Mouse (Mus musculus) erythroblast, adult 5-6 weeks (primary cell): ENCODE results near the gene Umad1. TPM values are rescaled to one million over a fixed set of nuclear protein-coding genes. Genes with fewer than 3 reads are reported as not detected.
A peak's percentile ranks its signal among the peaks of the same experiment; 100 is the strongest.

Experiments used
- ATAC-seq: replicated peaks from 2 replicates; pipeline ENCODE4 v1.8.0; 2016; ENCODE audit warnings: moderate number of reproducible peaks, mild to moderate bottlenecking, moderate TSS enrichment, inconsistent platforms; ENCODE audit not compliant: poor library complexity, low FRiP score, severe bottlenecking
- total RNA-seq, 2 experiments: library from RNA; stranded (forward) in 1 of 2; stranded (reverse) in 1 of 2; fragments of 150-400 nt in 1 of 2; fragments of 200-764, 138-1000 nt in 1 of 2; gene quantifications; 2 replicates each; pipeline versions ENCODE4 v1.2.3 to v1.2.4; 2015 to 2017; ENCODE audit warnings: low replicate concordance in 2 of 2

Umad1 gene
- 6.5 and 9.0 TPM in 2 replicates for total RNA-seq (2015; ENCODE audit: low replicate concordance)
- total RNA-seq (2017; ENCODE audit: low replicate concordance): 1.8 and 4.9 TPM in 2 replicates

DNA sequence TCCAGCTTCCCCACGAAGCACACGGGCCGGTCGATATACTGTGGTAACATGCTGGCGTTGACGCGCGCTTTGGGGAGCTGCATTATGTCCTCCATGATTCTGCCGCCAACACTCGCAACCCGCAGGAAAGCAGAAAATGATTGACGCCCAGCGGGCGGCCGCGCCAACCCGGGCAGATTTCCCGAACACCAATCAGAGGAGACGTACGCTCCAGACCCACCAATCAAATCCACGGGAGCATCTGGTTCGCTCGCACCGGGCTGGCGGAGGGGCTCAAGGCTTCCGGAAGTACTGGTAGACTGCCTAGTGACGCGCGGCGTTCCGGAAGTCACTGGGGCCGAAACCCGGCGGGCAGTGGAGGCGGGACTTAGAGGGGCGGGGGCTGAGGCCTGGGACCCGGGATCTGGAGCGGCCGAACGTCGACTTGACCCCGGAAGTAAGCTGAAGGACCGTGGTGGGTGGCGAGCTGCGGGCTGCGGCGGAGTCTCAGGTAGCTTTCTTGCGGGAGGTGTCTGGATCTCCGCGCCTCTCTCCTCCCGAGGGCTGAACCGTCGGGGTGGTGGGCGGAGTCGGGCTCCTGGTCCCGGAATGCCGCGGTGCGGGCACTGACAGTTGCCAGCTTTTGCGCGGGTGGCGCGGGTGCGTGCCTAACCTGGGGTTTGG, at the start of gene Umad1, which contains the start of the genes Rpa3 and Gm45062:
Gene Umad1, plus strand, starts transcription at position 285 of the 663 bp plus-strand sequence.
Gene Rpa3, minus strand, starts transcription at position 170 of the 663 bp plus-strand sequence.
Gene Gm45062, plus strand, starts transcription at position 447 of the 663 bp plus-strand sequence.
- ATAC-seq: peak; percentile 98

- ATAC-seq: peak; percentile 24
These were observed 49.3 kb upstream of the Umad1 start for GRCm38 (mm10) chr6:8209866-8210186.

GRCm38 (mm10) chr6:8210661-8211060, 48.4 kb upstream of the Umad1 start:
- no peak for ATAC-seq

DNA sequence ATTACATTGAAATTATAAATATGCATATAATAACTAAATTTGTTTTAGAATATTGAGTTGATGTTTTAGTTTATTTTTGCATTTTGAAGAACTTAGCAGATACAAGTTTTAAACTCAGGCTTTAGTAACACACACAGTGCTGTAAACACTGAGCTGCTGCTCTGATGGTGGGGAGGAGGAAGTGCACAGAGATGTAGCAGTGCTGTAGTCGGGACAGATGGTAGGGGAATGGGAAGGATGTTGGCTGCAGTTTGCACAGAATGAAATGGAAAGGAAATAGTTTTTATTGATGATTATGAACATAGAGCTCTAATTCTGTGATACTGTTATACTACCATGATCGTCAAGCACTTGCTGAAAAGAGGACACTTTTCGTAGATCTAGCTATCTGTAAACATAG, 32.1 kb upstream of the Umad1 start:
- ATAC-seq: no peak

DNA sequence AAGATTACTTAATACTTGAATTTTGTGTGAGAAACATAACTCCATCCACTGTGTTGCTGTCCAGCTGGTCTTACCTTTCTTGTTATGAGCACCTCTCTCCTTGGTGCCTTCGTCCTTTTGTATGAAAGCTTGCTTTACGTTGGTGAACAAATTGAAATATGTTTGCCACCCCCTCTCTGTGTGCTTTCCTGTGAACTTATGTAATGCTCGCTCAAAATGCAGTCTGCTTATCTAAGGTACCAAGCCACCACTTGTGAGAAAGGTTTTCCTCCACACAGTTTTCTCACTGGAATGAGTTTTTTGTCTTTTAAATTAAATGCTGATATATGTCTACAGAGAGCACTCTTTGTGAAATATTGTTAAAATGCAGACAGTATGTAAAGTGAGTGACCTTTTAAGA, 30.5 kb upstream of the Umad1 start:
- no peak for ATAC-seq

DNA sequence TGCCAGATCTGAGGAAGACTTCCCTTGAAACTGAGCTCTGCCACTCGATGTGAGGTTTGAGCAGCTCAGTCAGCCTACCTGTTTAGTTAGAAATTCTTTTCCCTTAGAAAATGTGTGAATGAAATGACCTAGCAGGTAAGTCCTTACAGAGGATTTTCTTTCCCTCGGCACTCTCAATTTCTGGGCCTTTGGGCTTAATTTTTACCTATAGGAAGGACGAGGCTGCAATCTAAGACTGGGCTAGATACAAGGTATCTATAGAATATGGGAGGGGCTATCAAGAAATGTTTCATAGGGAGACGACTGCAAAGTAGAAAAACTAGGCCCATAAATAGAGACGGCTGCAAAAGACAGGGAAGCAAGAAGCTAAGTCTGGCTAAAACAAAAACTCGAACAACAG, 772 bp upstream of the Umad1 start:
- no peak for ATAC-seq

DNA sequence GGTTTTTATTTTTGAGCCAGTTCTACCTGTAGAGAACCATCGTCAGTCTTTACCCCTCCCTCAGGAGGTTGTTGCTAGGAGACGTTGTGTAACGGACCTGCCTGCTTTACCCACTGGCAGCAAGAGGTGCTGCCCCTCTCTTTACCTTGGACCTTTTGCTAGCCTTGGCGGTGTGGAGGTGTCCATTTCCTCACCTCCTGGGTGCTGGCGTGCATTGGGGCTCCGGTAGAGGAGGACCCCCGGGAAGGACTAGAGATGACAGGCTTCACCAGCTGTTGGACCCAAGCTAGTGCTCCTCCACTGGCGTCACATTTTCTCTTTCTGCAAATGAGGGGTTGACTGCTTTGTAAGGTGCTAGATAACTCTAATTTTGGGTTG, 568 bp downstream of the Umad1 start:
- peak; percentile 45 for ATAC-seq

GRCm38 (mm10) chr6:8271047-8271446, 12.0 kb downstream of the Umad1 start:
- ATAC-seq: no peak

- peak; percentile 93 for ATAC-seq
These were observed 15.4 kb downstream of the Umad1 start for GRCm38 (mm10) chr6:8274387-8275054.

- peak; percentile 67; the same call in 1 of the 2 replicates for ATAC-seq
These were observed 16.0 kb downstream of the Umad1 start for GRCm38 (mm10) chr6:8275098-8275497.

GRCm38 (mm10) chr6:8276431-8276830, 17.3 kb downstream of the Umad1 start:
- no peak for ATAC-seq

- 0 out of 2 replicates have a peak, but pooled peaks have one; percentile 41 for ATAC-seq
These were observed 19.4 kb downstream of the Umad1 start for GRCm38 (mm10) chr6:8278426-8279002.

- no peak for ATAC-seq
These were observed 24.2 kb downstream of the Umad1 start for GRCm38 (mm10) chr6:8283255-8283654.

- no peak for ATAC-seq
These were observed 26.4 kb downstream of the Umad1 start for GRCm38 (mm10) chr6:8285401-8285960.

- 0 out of 2 replicates have a peak, but pooled peaks have one; percentile 49 for ATAC-seq
These were observed 27.1 kb downstream of the Umad1 start for GRCm38 (mm10) chr6:8286146-8286545.

DNA sequence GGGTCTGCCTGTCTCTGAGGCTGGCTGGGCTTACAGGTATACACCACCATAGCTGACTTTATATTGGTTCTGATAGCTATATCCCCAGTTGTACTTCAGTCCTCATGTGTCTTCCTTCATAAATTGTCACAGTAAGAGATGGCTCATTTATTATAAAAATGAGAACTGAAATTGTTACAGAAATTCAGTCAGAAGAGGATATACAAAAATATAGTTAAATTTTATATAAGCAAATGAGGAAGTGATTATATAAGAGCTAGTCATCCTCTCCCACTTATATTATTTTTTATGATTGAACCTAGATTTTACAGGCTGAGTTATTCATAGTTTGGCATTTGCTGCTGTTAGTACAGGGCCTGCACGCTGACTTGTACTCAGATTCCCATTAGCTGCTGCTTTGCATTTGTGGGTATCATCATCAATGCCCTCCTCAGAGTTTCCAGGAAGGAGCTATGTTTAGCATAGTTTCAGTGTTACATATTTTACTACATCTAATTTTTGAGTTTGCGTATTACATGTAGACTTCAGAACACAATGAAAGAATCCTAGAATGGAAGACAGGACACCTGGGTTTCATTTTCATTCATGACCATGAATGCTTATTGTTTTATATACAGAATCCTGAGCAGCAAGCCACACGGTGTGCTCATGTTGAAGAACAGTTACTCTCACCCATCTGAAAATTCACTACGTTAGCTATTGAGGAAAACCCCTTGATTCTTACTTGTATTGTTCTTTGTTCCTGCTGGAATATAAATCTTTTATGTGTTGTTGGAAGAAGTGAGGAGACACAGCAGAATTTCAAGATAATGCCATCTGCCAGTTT, 29.9 kb downstream of the Umad1 start:
- no peak for ATAC-seq

DNA sequence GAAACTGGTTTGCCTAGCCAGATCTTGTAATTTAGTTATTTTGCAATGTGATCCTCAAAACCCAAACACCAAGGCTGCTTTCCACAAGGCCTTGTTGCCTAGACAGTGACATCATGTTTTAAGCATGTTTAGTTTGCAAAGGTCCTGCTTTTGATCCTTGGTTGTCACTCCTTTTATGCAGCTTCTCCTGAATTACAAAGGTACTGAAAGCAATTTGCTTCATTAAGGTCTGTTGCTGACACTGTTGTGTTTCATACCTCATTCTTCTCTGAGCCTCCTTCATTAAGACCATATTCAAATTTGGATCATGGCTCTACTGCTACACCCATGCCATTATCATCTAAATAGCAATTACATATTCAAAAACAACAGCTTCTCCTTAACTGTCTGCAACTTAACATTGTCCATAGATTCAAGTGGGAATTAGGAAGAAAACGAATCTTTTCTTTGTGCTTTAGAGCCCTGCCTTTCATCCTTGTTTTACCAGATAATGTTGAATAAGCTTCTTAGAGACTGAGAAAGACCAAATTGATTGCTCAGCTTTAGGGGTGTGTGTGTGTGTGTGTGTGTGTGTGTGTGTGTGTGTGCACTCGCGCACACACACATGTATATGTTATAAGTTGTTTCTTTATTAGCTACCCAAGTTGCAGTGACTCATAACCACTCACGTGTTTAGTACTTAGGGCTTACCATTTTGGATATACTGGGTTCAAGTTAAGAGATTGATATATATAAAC, 35.1 kb downstream of the Umad1 start:
- no peak for ATAC-seq

- ATAC-seq: no peak
These were observed 40.2 kb downstream of the Umad1 start for GRCm38 (mm10) chr6:8299066-8299863.
